Mouse (Mus musculus) left cerebral cortex, postnatal 4 days (tissue): ENCODE results near the gene Csrp3. TPM values are rescaled to one million over a fixed set of nuclear protein-coding genes. Genes with fewer than 3 reads are reported as not detected.

ENCODE experiments used
- DNase-seq: peaks from one replicate; pipeline ENCODE4 v3.0.0-alpha.2; 2022
- intact Hi-C: fragments of 180-260 bp; cut with DNase I; formaldehyde crosslinking; loops from one replicate; pipeline ENCODE4 v1.15.1; 2025
- total RNA-seq, 2 experiments: library from RNA; stranded (reverse); gene quantifications; 2 replicates each; pipeline ENCODE4 v1.2.3; 2021

Gene Csrp3
- total RNA-seq, 2 experiments from 2014 or later = not detected

- intact Hi-C loops = no loop called here
Observed at GRCm38 (mm10) chr7:48834371-48834970, 13.4 kb downstream of the Csrp3 start.

GRCm38 (mm10) chr7:48832735-48833134 lies 15.1 kb downstream of the Csrp3 start:
- intact Hi-C loops = no loop called here
- no peak for DNase-seq

More at GRCm38 (mm10) chr7:48834371-48834970, 13.4 kb downstream of the Csrp3 start:
- peak; percentile 7 for DNase-seq

GRCm38 (mm10) chr7:48830395-48830794 lies 17.4 kb downstream of the Csrp3 start:
- intact Hi-C loops = no loop called here

GRCm38 (mm10) chr7:48829177-48829910 lies 18.5 kb downstream of the Csrp3 start:
- intact Hi-C loops = no loop called here
- DNase-seq = no peak

More at GRCm38 (mm10) chr7:48830395-48830794, 17.4 kb downstream of the Csrp3 start:
- no peak for DNase-seq

- intact Hi-C loops = no loop called here
- no peak for DNase-seq
Observed at GRCm38 (mm10) chr7:48825170-48825569, 22.7 kb downstream of the Csrp3 start.

- intact Hi-C loops = no loop called here
- no peak for DNase-seq
Observed at GRCm38 (mm10) chr7:48824671-48825070, 23.2 kb downstream of the Csrp3 start.

GRCm38 (mm10) chr7:48823621-48824020 lies 24.2 kb downstream of the Csrp3 start:
- intact Hi-C loops = no loop called here
- DNase-seq = no peak

GRCm38 (mm10) chr7:48821654-48822053 lies 26.2 kb downstream of the Csrp3 start:
- DNase-seq = no peak
- intact Hi-C loops = no loop called here

- intact Hi-C loops = no loop called here
Observed at GRCm38 (mm10) chr7:48813594-48813993, 34.2 kb downstream of the Csrp3 start.

GRCm38 (mm10) chr7:48812358-48812757 lies 35.5 kb downstream of the Csrp3 start:
- intact Hi-C loops = no loop called here

More at GRCm38 (mm10) chr7:48813594-48813993, 34.2 kb downstream of the Csrp3 start:
- DNase-seq = no peak

GRCm38 (mm10) chr7:48810652-48811051 lies 37.2 kb downstream of the Csrp3 start:
- intact Hi-C loops = no loop called here

More at GRCm38 (mm10) chr7:48812358-48812757, 35.5 kb downstream of the Csrp3 start:
- no peak for DNase-seq

GRCm38 (mm10) chr7:48806587-48806986 lies 41.2 kb downstream of the Csrp3 start:
- no peak for DNase-seq
- intact Hi-C loops = loop anchor here (5.0 kb wide), 1 partner anchor 71 kb away; no protein-coding TSS in a partner anchor

More at GRCm38 (mm10) chr7:48810652-48811051, 37.2 kb downstream of the Csrp3 start:
- no peak for DNase-seq

GRCm38 (mm10) chr7:48803381-48803780 lies 44.5 kb downstream of the Csrp3 start:
- intact Hi-C loops = no loop called here
- DNase-seq = no peak

- no peak for DNase-seq
- intact Hi-C loops = no loop called here
Observed at GRCm38 (mm10) chr7:48795130-48795529, 52.7 kb downstream of the Csrp3 start.

- intact Hi-C loops = no loop called here
- no peak for DNase-seq
Observed at GRCm38 (mm10) chr7:48791412-48791811, 56.4 kb downstream of the Csrp3 start.

- intact Hi-C loops = no loop called here
- DNase-seq = no peak
Observed at GRCm38 (mm10) chr7:48790117-48790516, 57.7 kb downstream of the Csrp3 start.

GRCm38 (mm10) chr7:48788851-48789572 lies 58.8 kb downstream of the Csrp3 start, which contains the start of gene Zdhhc13:
TSS of gene Zdhhc13 (plus strand) at chr7:48789003.
- DNase-seq = peak; percentile 95
- intact Hi-C loops = no loop called here

GRCm38 (mm10) chr7:48788348-48788747 lies 59.5 kb downstream of the Csrp3 start:
- DNase-seq = no peak

GRCm38 (mm10) chr7:48784773-48785523 lies 62.9 kb downstream of the Csrp3 start:
- intact Hi-C loops = no loop called here
- no peak for DNase-seq

More at GRCm38 (mm10) chr7:48788348-48788747, 59.5 kb downstream of the Csrp3 start:
- intact Hi-C loops = no loop called here

- intact Hi-C loops = no loop called here
Observed at GRCm38 (mm10) chr7:48782432-48782831, 65.4 kb downstream of the Csrp3 start.

More at GRCm38 (mm10) chr7:48782432-48782831, 65.4 kb downstream of the Csrp3 start:
- DNase-seq = no peak
